Mouse (Mus musculus): ENCODE measurements around the gene Adsl. TPM values are rescaled to one million over a fixed set of nuclear protein-coding genes. Genes with fewer than 3 reads are reported as not detected.
A peak's percentile ranks its signal among the peaks of the same experiment; 100 is the strongest.
"Not testable (repeated sequence)": the region's sequence is repeated elsewhere in the genome, so short reads cannot be mapped to it uniquely, and the experiment has no call there.

The Adsl gene
- 148 and 149 TPM in 2 replicates for total RNA-seq (2014; rRNA removed; ENCODE audit: low replicate concordance)
- polyA plus RNA-seq (2015; fragmentation: Nextera tagmentation; extraction: Ambion mirVana): 156 and 159 TPM in 2 replicates

GRCm38 (mm10) chr15:80948145-80949135 lies at the start of gene Adsl:
Gene Adsl, plus strand, starts transcription at chr15:80948490.
- H3K4me3 ChIP-seq (ENCODE audit: low read depth, low read length): peak within 1 kb of the TSS; percentile 70
- peak within 1 kb of the TSS; percentile 68 for H3K27ac ChIP-seq (ENCODE audit: low read depth)
- 0 out of 2 replicates have a peak, but pooled peaks cover 9% of the 10 kb centered on the region for H3K4me1 ChIP-seq (ENCODE audit: control insufficient read depth, insufficient read depth)
- no peaks in the 10 kb centered on the region for H3K9me3 ChIP-seq (replicated peaks; ENCODE audit: control insufficient read depth, low read length)
- peak; percentile 96 for ATAC-seq (ENCODE audit: insufficient read depth, low read depth)
- peak within 1 kb of the TSS; percentile 61 for H3K9ac ChIP-seq (replicated peaks; ENCODE audit: low read depth, low read length)
- peak; percentile 91 for DNase-seq (ENCODE audit: low spot score)
- H3K36me3 ChIP-seq (replicated peaks; ENCODE audit: control insufficient read depth, insufficient read depth, low read length): peaks cover 15% of the 10 kb centered on the region
- no peak for TF ChIP-seq EP300 (IDR thresholded peaks at IDR 0.05; ENCODE audit: low read depth)
- TF ChIP-seq CTCF (IDR thresholded peaks at IDR 0.05; ENCODE audit: low read depth): peak; percentile 82
- no peaks in the 10 kb centered on the region for H3K27me3 ChIP-seq (ENCODE audit: control insufficient read depth, insufficient read depth, low read length)
- under 1% methylated on average over 63 of the region's 63 CpGs for WGBS
- H3K4me2 ChIP-seq (ENCODE audit: low read depth, low read length): peak within 1 kb of the TSS; percentile 63

- 85% methylated on average over 2 of the region's 2 CpGs for WGBS
- no peak for DNase-seq (ENCODE audit: low spot score)
- no peaks in the 10 kb centered on the region for H3K9me3 ChIP-seq (replicated peaks; ENCODE audit: control insufficient read depth, low read length)
- no peak overlapping the region for H3K4me3 ChIP-seq (ENCODE audit: low read depth, low read length)
- no peak overlapping the region for H3K4me2 ChIP-seq (ENCODE audit: low read depth, low read length)
- H3K4me1 ChIP-seq (ENCODE audit: control insufficient read depth, insufficient read depth): no peaks in the 10 kb centered on the region
- H3K36me3 ChIP-seq (replicated peaks; ENCODE audit: control insufficient read depth, insufficient read depth, low read length): peaks cover 90% of the 10 kb centered on the region
- TF ChIP-seq CTCF (IDR thresholded peaks at IDR 0.05; ENCODE audit: low read depth): no peak
- TF ChIP-seq EP300 (IDR thresholded peaks at IDR 0.05; ENCODE audit: low read depth): no peak
- no peaks in the 10 kb centered on the region for H3K27me3 ChIP-seq (ENCODE audit: control insufficient read depth, insufficient read depth, low read length)
- H3K9ac ChIP-seq (replicated peaks; ENCODE audit: low read depth, low read length): no peak overlapping the region
- no peak for ATAC-seq (ENCODE audit: insufficient read depth, low read depth)
- H3K27ac ChIP-seq (ENCODE audit: low read depth): no peak overlapping the region
Observed at GRCm38 (mm10) chr15:80899806-80900205, 48.5 kb upstream of the Adsl start.

- DNase-seq (ENCODE audit: low spot score) (no peak), ATAC-seq (ENCODE audit: insufficient read depth, low read depth) (no peak)
- H3K4me2 ChIP-seq (ENCODE audit: low read depth, low read length): no peak overlapping the region
- TF ChIP-seq EP300 (IDR thresholded peaks at IDR 0.05; ENCODE audit: low read depth) (no peak), CTCF (IDR thresholded peaks at IDR 0.05; ENCODE audit: low read depth) (no peak)
- H3K4me1 ChIP-seq (ENCODE audit: control insufficient read depth, insufficient read depth): no peaks in the 10 kb centered on the region
- no peak overlapping the region for H3K9ac ChIP-seq (replicated peaks; ENCODE audit: low read depth, low read length)
- peaks cover 88% of the 10 kb centered on the region for H3K36me3 ChIP-seq (replicated peaks; ENCODE audit: control insufficient read depth, insufficient read depth, low read length)
- WGBS: 84% methylated on average over 6 of the region's 6 CpGs
- no peak overlapping the region for H3K27ac ChIP-seq (ENCODE audit: low read depth)
- H3K27me3 ChIP-seq (ENCODE audit: control insufficient read depth, insufficient read depth, low read length): no peaks in the 10 kb centered on the region
- no peak overlapping the region for H3K4me3 ChIP-seq (ENCODE audit: low read depth, low read length)
- no peaks in the 10 kb centered on the region for H3K9me3 ChIP-seq (replicated peaks; ENCODE audit: control insufficient read depth, low read length)
Observed at GRCm38 (mm10) chr15:80901806-80902513, 46.3 kb upstream of the Adsl start.

GRCm38 (mm10) chr15:80904776-80905175 lies 43.5 kb upstream of the Adsl start:
- H3K9ac ChIP-seq (replicated peaks; ENCODE audit: low read depth, low read length); H3K4me1 ChIP-seq (ENCODE audit: control insufficient read depth, insufficient read depth); DNase-seq (ENCODE audit: low spot score); H3K9me3 ChIP-seq (replicated peaks; ENCODE audit: control insufficient read depth, low read length); H3K27ac ChIP-seq (ENCODE audit: low read depth); H3K4me3 ChIP-seq (ENCODE audit: low read depth, low read length); ATAC-seq (ENCODE audit: insufficient read depth, low read depth); H3K27me3 ChIP-seq (ENCODE audit: control insufficient read depth, insufficient read depth, low read length); H3K4me2 ChIP-seq (ENCODE audit: low read depth, low read length): not testable (repeated sequence)
- WGBS: 94% methylated on average over 6 of the region's 6 CpGs
- H3K36me3 ChIP-seq (replicated peaks; ENCODE audit: control insufficient read depth, insufficient read depth, low read length): peaks cover 73% of the 10 kb centered on the region

GRCm38 (mm10) chr15:80910183-80910582 lies 38.1 kb upstream of the Adsl start:
- no peak overlapping the region for H3K27ac ChIP-seq (ENCODE audit: low read depth)
- DNase-seq (ENCODE audit: low spot score) (no peak), ATAC-seq (ENCODE audit: insufficient read depth, low read depth) (no peak)
- no peaks in the 10 kb centered on the region for H3K27me3 ChIP-seq (ENCODE audit: control insufficient read depth, insufficient read depth, low read length)
- no peak for TF ChIP-seq CTCF (IDR thresholded peaks at IDR 0.05; ENCODE audit: low read depth)
- no peak for TF ChIP-seq EP300 (IDR thresholded peaks at IDR 0.05; ENCODE audit: low read depth)
- no peak overlapping the region for H3K4me2 ChIP-seq (ENCODE audit: low read depth, low read length)
- H3K9me3 ChIP-seq (replicated peaks; ENCODE audit: control insufficient read depth, low read length): no peaks in the 10 kb centered on the region
- peaks cover 70% of the 10 kb centered on the region for H3K36me3 ChIP-seq (replicated peaks; ENCODE audit: control insufficient read depth, insufficient read depth, low read length)
- WGBS: 96% methylated on average over 3 of the region's 3 CpGs
- H3K9ac ChIP-seq (replicated peaks; ENCODE audit: low read depth, low read length): no peak overlapping the region
- H3K4me1 ChIP-seq (ENCODE audit: control insufficient read depth, insufficient read depth): peaks cover 5% of the 10 kb centered on the region; the same call in 1 of the 2 replicates
- no peak overlapping the region for H3K4me3 ChIP-seq (ENCODE audit: low read depth, low read length)
